Mouse (Mus musculus): Measurements from ENCODE around the gene Mbd3.

GRCm38 (mm10) chr10:80356737-80357136, 42.6 kb downstream of the Mbd3 start:
- TF ChIP-seq CTCF (conservative IDR thresholded peaks at IDR 0.05 in 1 of 2, IDR thresholded peaks at IDR 0.05 in 1 of 2; ENCODE audit: low read depth in 2 of 2, low read length in 2 of 2) (no peak), POLR2A (IDR thresholded peaks at IDR 0.05; ENCODE audit: low read depth, low read length) (no peak), ZC3H11A (IDR thresholded peaks at IDR 0.05; ENCODE audit: low read depth, low read length) (no peak), MAX (IDR thresholded peaks at IDR 0.05; ENCODE audit: low read length) (no peak)
